Mouse (Mus musculus): ENCODE measurements around the gene Rps18. TPM values are rescaled to one million over a fixed set of nuclear protein-coding genes. Genes with fewer than 3 reads are reported as not detected.

Gene Rps18
- polyA plus RNA-seq, 1 experiment = 584 TPM

GRCm38 (mm10) chr17:33938783-33939182, 17.0 kb downstream of the Rps18 start:
- Histone ChIP-seq H3K27ac (ENCODE audit: control insufficient read depth, insufficient read depth, low read length) (no peak overlapping the region), H3K36me3 (ENCODE audit: control insufficient read depth, insufficient read depth, low read length) (peaks cover 10% of the 10 kb centered on the region), H3K4me3 (ENCODE audit: control insufficient read depth, insufficient read depth, low read length) (no peak overlapping the region), H3K4me1 (replicated peaks; ENCODE audit: control insufficient read depth, insufficient read depth, low read length) (peaks cover 20% of the 10 kb centered on the region), H3K27me3 (ENCODE audit: control insufficient read depth, insufficient read depth, low read length) (no peaks in the 10 kb centered on the region)
- no peak for TF ChIP-seq POLR2A (IDR thresholded peaks at IDR 0.05; ENCODE audit: control insufficient read depth, extremely low read depth, insufficient read depth, low read length, poor library complexity)
- no peak for TF ChIP-seq CTCF (IDR thresholded peaks at IDR 0.05; ENCODE audit: borderline replicate concordance, control insufficient read depth, extremely low read depth, insufficient read depth, low read length, poor library complexity)
- 89% methylated on average over 11 of the region's 11 CpGs for WGBS
- DNase-seq = no peak

GRCm38 (mm10) chr17:33936993-33937392, 18.8 kb downstream of the Rps18 start:
- 94% methylated on average over 15 of the region's 15 CpGs for WGBS
- TF ChIP-seq POLR2A (IDR thresholded peaks at IDR 0.05; ENCODE audit: control insufficient read depth, extremely low read depth, insufficient read depth, low read length, poor library complexity) (no peak), CTCF (IDR thresholded peaks at IDR 0.05; ENCODE audit: borderline replicate concordance, control insufficient read depth, extremely low read depth, insufficient read depth, low read length, poor library complexity) (no peak)
- Histone ChIP-seq H3K4me3 (ENCODE audit: control insufficient read depth, insufficient read depth, low read length) (no peak overlapping the region), H3K27me3 (ENCODE audit: control insufficient read depth, insufficient read depth, low read length) (no peaks in the 10 kb centered on the region), H3K4me1 (replicated peaks; ENCODE audit: control insufficient read depth, insufficient read depth, low read length) (peaks cover 20% of the 10 kb centered on the region), H3K36me3 (ENCODE audit: control insufficient read depth, insufficient read depth, low read length) (peaks cover 17% of the 10 kb centered on the region), H3K27ac (ENCODE audit: control insufficient read depth, insufficient read depth, low read length) (no peak overlapping the region)
- DNase-seq = no peak

GRCm38 (mm10) chr17:33935422-33936055, 20.3 kb downstream of the Rps18 start:
- Histone ChIP-seq H3K4me1 (replicated peaks; ENCODE audit: control insufficient read depth, insufficient read depth, low read length) (peaks cover 21% of the 10 kb centered on the region), H3K27me3 (ENCODE audit: control insufficient read depth, insufficient read depth, low read length) (no peaks in the 10 kb centered on the region), H3K27ac (ENCODE audit: control insufficient read depth, insufficient read depth, low read length) (no peak overlapping the region), H3K36me3 (ENCODE audit: control insufficient read depth, insufficient read depth, low read length) (peaks cover 17% of the 10 kb centered on the region), H3K4me3 (ENCODE audit: control insufficient read depth, insufficient read depth, low read length) (no peak overlapping the region)
- no peak for DNase-seq
- no peak for TF ChIP-seq POLR2A (IDR thresholded peaks at IDR 0.05; ENCODE audit: control insufficient read depth, extremely low read depth, insufficient read depth, low read length, poor library complexity)
- no peak for TF ChIP-seq CTCF (IDR thresholded peaks at IDR 0.05; ENCODE audit: borderline replicate concordance, control insufficient read depth, extremely low read depth, insufficient read depth, low read length, poor library complexity)
- WGBS = 97% methylated on average over 21 of the region's 21 CpGs

- peaks cover 17% of the 10 kb centered on the region for H3K36me3 ChIP-seq (ENCODE audit: control insufficient read depth, insufficient read depth, low read length)
- H3K27me3 ChIP-seq (ENCODE audit: control insufficient read depth, insufficient read depth, low read length) = no peaks in the 10 kb centered on the region
- H3K4me3 ChIP-seq (ENCODE audit: control insufficient read depth, insufficient read depth, low read length) = no peak overlapping the region
- no peak overlapping the region for H3K27ac ChIP-seq (ENCODE audit: control insufficient read depth, insufficient read depth, low read length)
- over 99% methylated on average over 15 of the region's 15 CpGs for WGBS
- DNase-seq = no peak
- TF ChIP-seq CTCF (IDR thresholded peaks at IDR 0.05; ENCODE audit: borderline replicate concordance, control insufficient read depth, extremely low read depth, insufficient read depth, low read length, poor library complexity) (no peak), POLR2A (IDR thresholded peaks at IDR 0.05; ENCODE audit: control insufficient read depth, extremely low read depth, insufficient read depth, low read length, poor library complexity) (no peak)
- H3K4me1 ChIP-seq (replicated peaks; ENCODE audit: control insufficient read depth, insufficient read depth, low read length) = peaks cover 18% of the 10 kb centered on the region
These were observed 22.8 kb downstream of the Rps18 start for GRCm38 (mm10) chr17:33932970-33933369.

GRCm38 (mm10) chr17:33932448-33932847, 23.4 kb downstream of the Rps18 start:
- Histone ChIP-seq H3K4me1 (replicated peaks; ENCODE audit: control insufficient read depth, insufficient read depth, low read length) (peaks cover 18% of the 10 kb centered on the region), H3K4me3 (ENCODE audit: control insufficient read depth, insufficient read depth, low read length) (no peak overlapping the region), H3K27me3 (ENCODE audit: control insufficient read depth, insufficient read depth, low read length) (no peaks in the 10 kb centered on the region), H3K36me3 (ENCODE audit: control insufficient read depth, insufficient read depth, low read length) (peaks cover 14% of the 10 kb centered on the region), H3K27ac (ENCODE audit: control insufficient read depth, insufficient read depth, low read length) (no peak overlapping the region)
- 98% methylated on average over 14 of the region's 14 CpGs for WGBS
- no peak for DNase-seq
- TF ChIP-seq CTCF (IDR thresholded peaks at IDR 0.05; ENCODE audit: borderline replicate concordance, control insufficient read depth, extremely low read depth, insufficient read depth, low read length, poor library complexity) (no peak), POLR2A (IDR thresholded peaks at IDR 0.05; ENCODE audit: control insufficient read depth, extremely low read depth, insufficient read depth, low read length, poor library complexity) (no peak)

- WGBS = 95% methylated on average over 11 of the region's 11 CpGs
- Histone ChIP-seq H3K27ac (ENCODE audit: control insufficient read depth, insufficient read depth, low read length) (no peak overlapping the region), H3K27me3 (ENCODE audit: control insufficient read depth, insufficient read depth, low read length) (no peaks in the 10 kb centered on the region), H3K36me3 (ENCODE audit: control insufficient read depth, insufficient read depth, low read length) (peaks cover 9% of the 10 kb centered on the region), H3K4me3 (ENCODE audit: control insufficient read depth, insufficient read depth, low read length) (no peak overlapping the region), H3K4me1 (replicated peaks; ENCODE audit: control insufficient read depth, insufficient read depth, low read length) (peaks cover 18% of the 10 kb centered on the region)
- DNase-seq = no peak
- no peak for TF ChIP-seq CTCF (IDR thresholded peaks at IDR 0.05; ENCODE audit: borderline replicate concordance, control insufficient read depth, extremely low read depth, insufficient read depth, low read length, poor library complexity)
- no peak for TF ChIP-seq POLR2A (IDR thresholded peaks at IDR 0.05; ENCODE audit: control insufficient read depth, extremely low read depth, insufficient read depth, low read length, poor library complexity)
These were observed 23.9 kb downstream of the Rps18 start for GRCm38 (mm10) chr17:33931947-33932346.
